Mouse (Mus musculus): ENCODE data around the gene Ang2. TPM values are rescaled to one million over a fixed set of nuclear protein-coding genes. Genes with fewer than 3 reads are reported as not detected.
"Not testable (repeated sequence)": the region's sequence is repeated elsewhere in the genome, so short reads cannot be mapped to it uniquely, and the experiment has no call there.

Ang2 gene
- polyA plus RNA-seq, 1 experiment from 2014 or later, result not detected

DNA sequence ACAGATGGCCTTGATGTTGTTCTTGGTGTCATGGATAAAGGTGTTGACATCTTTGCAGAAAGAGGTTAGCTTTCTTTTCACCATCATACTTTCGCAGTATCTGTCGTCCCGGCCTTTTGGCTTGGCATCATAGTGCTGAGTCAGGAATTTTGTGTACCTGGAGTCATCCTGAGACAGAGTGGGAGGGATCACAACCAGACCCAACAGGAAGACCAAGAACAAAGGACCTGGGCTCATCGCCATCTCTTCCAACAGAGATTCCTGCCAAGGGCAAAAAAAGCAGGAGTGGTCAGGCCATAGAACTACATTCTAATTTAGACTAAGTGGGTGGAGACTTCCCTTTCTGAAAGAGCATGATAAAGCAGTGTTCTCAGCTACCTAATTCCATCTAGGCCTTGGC is 3.3 kb downstream of the Ang2 start:
- no peak overlapping the region for H3K4me3 ChIP-seq (ENCODE audit: low read depth, low read length)
- H3K9me3 ChIP-seq (ENCODE audit: control insufficient read depth, low read length), result no peaks in the 10 kb centered on the region
- ATAC-seq (replicated peaks; ENCODE audit: low FRiP score, low TSS enrichment, low read depth) (no peak), DNase-seq (ENCODE audit: low spot score) (no peak)
- no peaks in the 10 kb centered on the region for H3K27me3 ChIP-seq (replicated peaks; ENCODE audit: control insufficient read depth, insufficient read depth, low read length)
- no peaks in the 10 kb centered on the region for H3K4me1 ChIP-seq (replicated peaks; ENCODE audit: control insufficient read depth, insufficient read depth, low read length)
- H3K9ac ChIP-seq (ENCODE audit: low read length), result no peak overlapping the region
- no peak overlapping the region for H3K4me2 ChIP-seq (ENCODE audit: low read length)
- H3K36me3 ChIP-seq (ENCODE audit: control insufficient read depth, insufficient read depth, low read length), result no peaks in the 10 kb centered on the region
- no peak overlapping the region for H3K27ac ChIP-seq (ENCODE audit: low read depth)
- WGBS, result 87% methylated on average over 4 of the region's 4 CpGs

DNA sequence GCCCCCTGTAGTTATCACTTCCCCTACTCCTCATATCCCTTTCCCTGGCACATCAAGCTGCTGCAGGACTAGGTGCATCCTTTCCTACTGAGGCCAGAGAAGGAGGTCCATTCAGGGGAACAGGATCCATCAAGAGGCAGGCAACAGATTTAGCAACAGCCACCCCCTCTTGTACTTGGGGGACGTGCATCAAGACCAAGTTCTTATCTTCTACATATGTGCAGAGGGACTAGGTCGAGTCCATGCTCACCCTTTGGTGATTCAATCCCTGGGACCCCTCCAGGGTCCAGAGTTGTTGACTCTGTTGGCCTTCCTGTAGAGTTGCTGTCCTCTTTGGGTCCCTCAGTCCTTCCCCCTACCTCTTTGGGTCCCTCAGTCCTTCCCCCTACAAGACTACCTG is 17.9 kb downstream of the Ang2 start:
- H3K36me3 ChIP-seq (ENCODE audit: control insufficient read depth, insufficient read depth, low read length), result not testable (repeated sequence)

DNA sequence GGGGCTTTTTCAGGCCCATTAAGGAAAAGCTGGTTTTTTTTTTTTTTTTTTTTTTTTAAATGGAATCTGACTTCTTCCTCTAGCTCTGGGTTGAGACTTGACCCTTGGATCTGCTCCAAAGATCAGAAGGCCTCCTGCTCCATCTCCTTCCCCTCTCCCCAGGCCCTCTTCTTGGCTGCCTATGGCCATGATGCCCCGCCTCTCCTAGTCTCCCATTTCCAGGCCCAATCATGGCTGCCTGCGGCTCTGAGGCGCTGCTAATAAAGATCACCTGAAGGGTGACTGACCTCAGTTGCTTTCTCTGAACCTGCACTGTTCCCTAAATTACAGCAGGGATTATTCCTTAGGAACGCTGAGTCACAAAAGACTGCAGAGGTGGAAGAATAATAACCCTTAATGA is 25.1 kb downstream of the Ang2 start:
- ATAC-seq (replicated peaks; ENCODE audit: low FRiP score, low TSS enrichment, low read depth), result no peak
- no peaks in the 10 kb centered on the region for H3K27me3 ChIP-seq (replicated peaks; ENCODE audit: control insufficient read depth, insufficient read depth, low read length)
- H3K4me3 ChIP-seq (ENCODE audit: low read depth, low read length), result no peak overlapping the region
- H3K27ac ChIP-seq (ENCODE audit: low read depth), result no peak overlapping the region
- H3K9me3 ChIP-seq (ENCODE audit: control insufficient read depth, low read length), result no peaks in the 10 kb centered on the region
- H3K36me3 ChIP-seq (ENCODE audit: control insufficient read depth, insufficient read depth, low read length), result no peaks in the 10 kb centered on the region
- H3K9ac ChIP-seq (ENCODE audit: low read length), result no peak overlapping the region
- 83% methylated on average over 4 of the region's 4 CpGs for WGBS
- DNase-seq (ENCODE audit: low spot score), result no peak
- no peaks in the 10 kb centered on the region for H3K4me1 ChIP-seq (replicated peaks; ENCODE audit: control insufficient read depth, insufficient read depth, low read length)
- no peak overlapping the region for H3K4me2 ChIP-seq (ENCODE audit: low read length)

More for the DNA sequence above, 17.9 kb downstream of the Ang2 start:
- H3K27me3 ChIP-seq (replicated peaks; ENCODE audit: control insufficient read depth, insufficient read depth, low read length); H3K4me1 ChIP-seq (replicated peaks; ENCODE audit: control insufficient read depth, insufficient read depth, low read length); ATAC-seq (replicated peaks; ENCODE audit: low FRiP score, low TSS enrichment, low read depth); H3K9me3 ChIP-seq (ENCODE audit: control insufficient read depth, low read length); H3K4me2 ChIP-seq (ENCODE audit: low read length); DNase-seq (ENCODE audit: low spot score); H3K9ac ChIP-seq (ENCODE audit: low read length); H3K27ac ChIP-seq (ENCODE audit: low read depth); H3K4me3 ChIP-seq (ENCODE audit: low read depth, low read length): not testable (repeated sequence)
- 88% methylated on average over 2 of the region's 2 CpGs for WGBS

DNA sequence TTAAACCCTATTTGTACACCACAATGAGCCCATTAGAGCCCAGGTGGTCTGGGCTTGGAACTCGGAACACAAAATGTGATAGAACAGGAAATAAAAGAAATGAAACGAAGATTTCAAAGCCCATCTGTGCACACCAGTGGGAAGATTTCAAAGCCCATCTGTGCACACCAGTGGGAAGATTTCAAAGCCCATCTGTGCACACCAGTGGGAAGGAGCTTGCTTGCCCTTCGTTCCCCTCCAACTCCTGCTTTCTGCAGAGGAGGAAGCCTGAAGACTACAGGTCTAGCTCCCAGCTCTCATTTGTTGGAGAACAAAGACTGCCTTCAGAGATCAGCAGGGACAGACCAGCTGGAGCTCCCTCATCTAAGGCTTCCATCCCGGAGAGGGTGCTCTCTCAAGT is 26.0 kb downstream of the Ang2 start:
- H3K4me3 ChIP-seq (ENCODE audit: low read depth, low read length); H3K4me1 ChIP-seq (replicated peaks; ENCODE audit: control insufficient read depth, insufficient read depth, low read length); H3K4me2 ChIP-seq (ENCODE audit: low read length); H3K9ac ChIP-seq (ENCODE audit: low read length); H3K36me3 ChIP-seq (ENCODE audit: control insufficient read depth, insufficient read depth, low read length); H3K27ac ChIP-seq (ENCODE audit: low read depth); ATAC-seq (replicated peaks; ENCODE audit: low FRiP score, low TSS enrichment, low read depth); H3K9me3 ChIP-seq (ENCODE audit: control insufficient read depth, low read length); H3K27me3 ChIP-seq (replicated peaks; ENCODE audit: control insufficient read depth, insufficient read depth, low read length); DNase-seq (ENCODE audit: low spot score): not testable (repeated sequence)
- 68% methylated on average over 4 of the region's 4 CpGs for WGBS

DNA sequence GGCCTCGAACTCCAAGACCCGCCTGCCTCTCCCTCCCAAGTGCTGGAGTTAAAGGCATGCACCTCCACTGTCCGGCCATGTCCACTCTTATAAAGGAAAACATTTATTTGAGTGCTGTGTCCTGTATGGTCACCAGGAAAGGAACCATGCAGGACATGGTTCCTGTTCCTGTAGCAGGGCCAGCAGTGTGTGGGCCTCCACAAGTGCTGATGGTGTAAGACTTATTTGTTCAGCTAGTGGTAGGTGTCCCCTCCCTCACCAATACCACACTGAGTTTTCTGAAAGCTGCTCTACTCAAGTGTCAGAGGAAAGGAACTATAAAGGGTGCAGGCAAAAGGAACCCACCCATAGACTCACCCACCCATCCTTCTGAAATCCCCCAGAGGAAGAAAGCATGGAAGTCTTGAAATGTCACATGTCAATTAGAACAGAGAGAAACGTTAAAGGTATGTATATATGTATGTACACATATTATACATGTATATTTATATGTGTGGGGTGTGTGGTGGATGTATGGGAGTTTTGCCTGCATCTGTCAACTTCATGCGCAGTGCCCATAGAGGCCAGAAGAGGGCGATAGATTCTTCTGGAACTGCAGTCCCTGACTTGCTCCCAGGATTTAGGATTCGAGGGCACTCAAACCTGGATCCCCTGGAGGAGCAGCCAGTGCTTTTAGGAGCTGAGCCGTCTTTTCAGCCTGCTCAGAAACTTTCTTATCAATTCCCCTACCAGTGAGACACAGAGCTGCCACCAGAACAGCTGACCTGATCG is 26.7 kb downstream of the Ang2 start:
- H3K4me3 ChIP-seq (ENCODE audit: low read depth, low read length); H3K9me3 ChIP-seq (ENCODE audit: control insufficient read depth, low read length); H3K9ac ChIP-seq (ENCODE audit: low read length); H3K4me2 ChIP-seq (ENCODE audit: low read length); H3K4me1 ChIP-seq (replicated peaks; ENCODE audit: control insufficient read depth, insufficient read depth, low read length); H3K27ac ChIP-seq (ENCODE audit: low read depth); H3K36me3 ChIP-seq (ENCODE audit: control insufficient read depth, insufficient read depth, low read length); H3K27me3 ChIP-seq (replicated peaks; ENCODE audit: control insufficient read depth, insufficient read depth, low read length): not testable (repeated sequence)
- WGBS, result 37% methylated on average over 9 of the region's 9 CpGs
- DNase-seq (ENCODE audit: low spot score) (peak; percentile 72), ATAC-seq (replicated peaks; ENCODE audit: low FRiP score, low TSS enrichment, low read depth) (0 out of 2 replicates have a peak, but pooled peaks have one; percentile 40)

DNA sequence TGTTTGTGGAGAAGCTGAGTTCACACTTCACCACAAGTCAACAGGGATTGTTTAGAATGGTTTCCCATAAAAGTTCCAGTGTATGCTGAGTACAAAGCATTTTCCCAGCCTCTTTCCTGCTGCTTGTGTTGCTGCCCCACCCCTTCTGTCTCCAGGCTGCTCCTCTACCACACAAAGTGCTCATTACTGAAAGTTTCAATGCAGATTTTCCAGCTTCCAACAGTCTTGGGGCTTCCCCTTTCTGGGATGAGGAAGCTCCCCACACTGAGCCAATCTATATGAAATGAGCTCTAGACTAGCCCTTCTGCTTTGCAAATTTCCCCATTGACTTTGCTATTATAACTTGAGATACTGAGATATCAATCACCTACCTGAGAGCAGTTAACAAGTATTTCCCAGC is 32.9 kb downstream of the Ang2 start:
- no peak overlapping the region for H3K27ac ChIP-seq (ENCODE audit: low read depth)
- no peak overlapping the region for H3K4me3 ChIP-seq (ENCODE audit: low read depth, low read length)
- 0 out of 2 replicates have a peak, but pooled peaks cover 2% of the 10 kb centered on the region for H3K9me3 ChIP-seq (ENCODE audit: control insufficient read depth, low read length)
- DNase-seq (ENCODE audit: low spot score) (no peak), ATAC-seq (replicated peaks; ENCODE audit: low FRiP score, low TSS enrichment, low read depth) (no peak)
- H3K4me1 ChIP-seq (replicated peaks; ENCODE audit: control insufficient read depth, insufficient read depth, low read length), result no peaks in the 10 kb centered on the region
- H3K27me3 ChIP-seq (replicated peaks; ENCODE audit: control insufficient read depth, insufficient read depth, low read length), result no peaks in the 10 kb centered on the region
- H3K9ac ChIP-seq (ENCODE audit: low read length), result no peak overlapping the region
- no peaks in the 10 kb centered on the region for H3K36me3 ChIP-seq (ENCODE audit: control insufficient read depth, insufficient read depth, low read length)
- no peak overlapping the region for H3K4me2 ChIP-seq (ENCODE audit: low read length)

DNA sequence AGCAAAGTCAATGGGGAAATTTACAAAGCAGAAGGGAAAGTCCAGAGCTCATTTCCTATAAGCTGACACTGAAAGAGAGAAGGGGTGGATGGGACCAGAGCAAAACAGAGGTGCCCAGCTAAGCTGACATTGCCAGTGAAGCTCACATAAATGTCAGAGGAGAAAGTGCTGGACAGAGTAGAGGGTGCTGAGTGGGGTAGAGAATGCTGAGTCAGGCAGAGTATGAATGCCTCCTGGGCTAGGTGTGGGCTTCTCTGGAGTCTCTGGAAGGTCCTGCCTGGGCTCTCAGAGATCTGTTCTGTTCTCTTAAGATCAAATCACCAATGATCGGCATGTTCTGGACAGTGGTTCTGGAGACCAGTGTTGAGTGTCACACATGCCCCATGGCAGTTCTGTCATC is 33.5 kb downstream of the Ang2 start:
- H3K27ac ChIP-seq (ENCODE audit: low read depth), result no peak overlapping the region
- WGBS, result 100% methylated on average over 1 of the region's 1 CpGs
- 0 out of 2 replicates have a peak, but pooled peaks cover 2% of the 10 kb centered on the region for H3K9me3 ChIP-seq (ENCODE audit: control insufficient read depth, low read length)
- no peaks in the 10 kb centered on the region for H3K36me3 ChIP-seq (ENCODE audit: control insufficient read depth, insufficient read depth, low read length)
- ATAC-seq (replicated peaks; ENCODE audit: low FRiP score, low TSS enrichment, low read depth) (no peak), DNase-seq (ENCODE audit: low spot score) (no peak)
- no peaks in the 10 kb centered on the region for H3K4me1 ChIP-seq (replicated peaks; ENCODE audit: control insufficient read depth, insufficient read depth, low read length)
- H3K27me3 ChIP-seq (replicated peaks; ENCODE audit: control insufficient read depth, insufficient read depth, low read length), result no peaks in the 10 kb centered on the region
- no peak overlapping the region for H3K4me2 ChIP-seq (ENCODE audit: low read length)
- H3K9ac ChIP-seq (ENCODE audit: low read length), result no peak overlapping the region
- no peak overlapping the region for H3K4me3 ChIP-seq (ENCODE audit: low read depth, low read length)

DNA sequence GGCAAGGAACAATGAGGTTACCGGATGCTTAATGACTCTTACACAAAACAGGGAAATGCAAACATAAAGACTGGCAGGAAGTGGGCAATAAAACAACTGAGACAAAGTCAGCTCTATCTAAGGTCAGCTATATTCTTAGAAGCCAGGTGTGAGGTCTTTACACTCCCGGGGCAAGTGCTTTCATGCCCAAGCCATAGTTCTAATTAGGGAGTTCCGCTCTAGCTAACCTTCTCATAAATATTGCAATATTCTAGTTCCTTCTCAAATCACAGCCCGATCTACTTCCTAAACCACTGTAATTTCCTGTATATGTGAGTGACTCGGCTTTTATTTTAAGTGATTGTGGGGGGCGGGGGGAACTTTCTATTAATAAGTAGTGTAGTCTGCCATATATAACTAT is 35.6 kb downstream of the Ang2 start:
- not testable (repeated sequence) for H3K27ac ChIP-seq (ENCODE audit: low read depth); H3K9ac ChIP-seq (ENCODE audit: low read length); H3K4me3 ChIP-seq (ENCODE audit: low read depth, low read length); H3K4me2 ChIP-seq (ENCODE audit: low read length); DNase-seq (ENCODE audit: low spot score); H3K4me1 ChIP-seq (replicated peaks; ENCODE audit: control insufficient read depth, insufficient read depth, low read length); H3K36me3 ChIP-seq (ENCODE audit: control insufficient read depth, insufficient read depth, low read length); ATAC-seq (replicated peaks; ENCODE audit: low FRiP score, low TSS enrichment, low read depth); H3K27me3 ChIP-seq (replicated peaks; ENCODE audit: control insufficient read depth, insufficient read depth, low read length); H3K9me3 ChIP-seq (ENCODE audit: control insufficient read depth, low read length)
- 87% methylated on average over 6 of the region's 6 CpGs for WGBS

DNA sequence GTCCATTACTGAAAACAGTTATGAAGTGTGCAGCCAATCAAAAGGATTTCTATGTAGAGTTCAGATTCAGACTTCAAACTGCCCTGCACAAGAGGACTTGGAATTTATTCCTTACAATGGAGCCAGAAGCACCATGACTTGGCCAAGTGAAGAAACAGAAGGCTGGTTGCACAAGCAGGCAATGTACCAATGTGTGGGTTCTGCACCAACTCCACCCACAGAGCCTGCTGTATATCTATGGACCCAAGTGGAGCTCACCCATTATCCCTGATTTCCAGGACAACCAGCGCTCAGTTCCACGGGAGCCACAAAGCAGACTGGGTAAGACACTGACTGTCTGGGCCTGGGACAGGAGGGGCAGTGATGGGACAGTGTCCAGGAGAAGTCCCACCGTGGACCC is 37.0 kb downstream of the Ang2 start, which contains the start of gene Rnase2b:
Gene Rnase2b, plus strand, starts transcription at position 285 of the 400 bp plus-strand sequence.
- not testable (repeated sequence) for ATAC-seq (replicated peaks; ENCODE audit: low FRiP score, low TSS enrichment, low read depth); H3K9me3 ChIP-seq (ENCODE audit: control insufficient read depth, low read length)

More for the DNA sequence above, 37.0 kb downstream of the Ang2 start, which contains the start of gene Rnase2b:
- not testable (repeated sequence) for H3K4me1 ChIP-seq (replicated peaks; ENCODE audit: control insufficient read depth, insufficient read depth, low read length); DNase-seq (ENCODE audit: low spot score); H3K27ac ChIP-seq (ENCODE audit: low read depth); H3K36me3 ChIP-seq (ENCODE audit: control insufficient read depth, insufficient read depth, low read length); H3K4me2 ChIP-seq (ENCODE audit: low read length); H3K27me3 ChIP-seq (replicated peaks; ENCODE audit: control insufficient read depth, insufficient read depth, low read length); H3K4me3 ChIP-seq (ENCODE audit: low read depth, low read length); H3K9ac ChIP-seq (ENCODE audit: low read length)
- 93% methylated on average over 3 of the region's 3 CpGs for WGBS
